Mouse (Mus musculus): ENCODE results near the gene Ceacam2.
"Not testable (repeated sequence)": the region's sequence is repeated elsewhere in the genome, so short reads cannot be mapped to it uniquely, and the experiment has no call there.

Gene Ceacam2

GRCm38 (mm10) chr7:25483133-25483735 is 56.4 kb downstream of the Ceacam2 start:
- no peak for DNase-seq (ENCODE audit: low read depth in 1 of 2, low spot score in 2 of 2)

GRCm38 (mm10) chr7:25480791-25481190 is 58.9 kb downstream of the Ceacam2 start:
- DNase-seq (ENCODE audit: low read depth in 1 of 2, low spot score in 2 of 2): not testable (repeated sequence)

GRCm38 (mm10) chr7:25479440-25479839 is 60.2 kb downstream of the Ceacam2 start:
- peak in 1 of 2 experiments; percentile 41 for DNase-seq (ENCODE audit: low read depth in 1 of 2, low spot score in 2 of 2)

GRCm38 (mm10) chr7:25477752-25478093 is 61.9 kb downstream of the Ceacam2 start:
- not testable (repeated sequence) for DNase-seq (ENCODE audit: low read depth in 1 of 2, low spot score in 2 of 2)

- peak; percentile 65 to 79 for DNase-seq (ENCODE audit: low read depth in 1 of 2, low spot score in 2 of 2)
Observed at GRCm38 (mm10) chr7:25477091-25477751, 62.4 kb downstream of the Ceacam2 start, which contains the start of gene Ceacam1. Gene Ceacam1, minus strand, starts transcription at chr7:25477603.

- not testable (repeated sequence) for DNase-seq (ENCODE audit: low read depth in 1 of 2, low spot score in 2 of 2)
Observed at GRCm38 (mm10) chr7:25471821-25472220, 67.8 kb downstream of the Ceacam2 start.
